9 mouse cellular contexts compared by ENCODE assay signal in the genomic region with DNA sequence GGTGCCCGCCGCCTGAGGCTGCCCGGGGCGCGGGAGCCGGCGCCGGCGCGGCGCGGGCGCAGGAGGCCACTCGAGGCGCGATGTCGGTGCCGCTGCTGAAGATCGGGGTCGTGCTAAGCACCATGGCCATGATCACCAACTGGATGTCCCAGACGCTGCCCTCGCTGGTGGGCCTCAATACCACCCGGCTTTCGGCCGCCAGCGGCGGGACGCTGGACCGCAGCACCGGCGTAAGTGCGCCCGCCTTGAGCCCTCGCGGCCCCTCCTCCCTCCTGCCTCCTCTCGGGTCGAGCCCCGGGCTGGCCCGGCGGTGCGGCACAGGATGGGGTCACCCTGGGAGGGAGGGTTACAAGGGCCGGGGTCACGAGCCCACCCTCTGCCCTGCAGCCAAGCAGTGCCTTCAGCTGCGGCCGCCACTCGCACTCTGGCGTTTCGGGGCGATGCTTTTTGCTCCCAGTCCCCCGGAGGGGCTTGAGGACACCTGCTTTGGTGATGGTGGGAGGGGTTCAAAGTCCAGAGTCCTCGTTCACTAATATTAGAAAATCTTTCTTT. TPM values are rescaled to one million over a fixed set of nuclear protein-coding genes. Genes with fewer than 3 reads are reported as not detected.
DNase-seq lines count a peak whose midpoint lies in the region; ATAC-seq lines count a peak whose summit lies in the region.
"Had no signal": no experiment of that assay in that cellular context is flagged by ENCODE, and none has a peak within 500 bp of the region (broad histone marks: within the 10 kb centered on the region; RNA-seq: fewer than 3 reads in every experiment).

No protein-coding gene starts in this region.

- peak overlapping the region; percentile 69 for H3K4me3 ChIP-seq in brown adipose tissue, adult 24 weeks (ENCODE audit: insufficient read depth, low read depth, low read length)
- H3K4me3 ChIP-seq in forebrain, embryonic 15.5 days: peak overlapping the region; percentile 57
- H3K4me3 ChIP-seq in intestine, embryonic 16.5 days (ENCODE audit: low read length): peak overlapping the region; percentile 66
- peak overlapping the region; percentile 69 for H3K4me3 ChIP-seq in midbrain, embryonic 10.5 days

- WGBS in forebrain, embryonic 15.5 days: under 1% methylated on average over 46 of the region's 51 CpGs
- WGBS in intestine, embryonic 16.5 days: under 1% methylated on average over 45 of the region's 51 CpGs
- 2% methylated on average over 51 of the region's 51 CpGs for WGBS in midbrain, embryonic 10.5 days

- no peaks in the 10 kb centered on the region for H3K36me3 ChIP-seq in forebrain, embryonic 15.5 days
- no peaks in the 10 kb centered on the region for H3K36me3 ChIP-seq in intestine, embryonic 16.5 days (ENCODE audit: control insufficient read depth, insufficient read depth, low read length)
- peaks cover 19% of the 10 kb centered on the region; the same call in 1 of the 2 replicates for H3K36me3 ChIP-seq in midbrain, embryonic 10.5 days
- H3K36me3 ChIP-seq: G1E had no signal

- no peaks in the 10 kb centered on the region for H3K27me3 ChIP-seq in forebrain, embryonic 15.5 days
- H3K27me3 ChIP-seq in intestine, embryonic 16.5 days (replicated peaks; ENCODE audit: control insufficient read depth, insufficient read depth, low read length): no peaks in the 10 kb centered on the region
- H3K27me3 ChIP-seq in midbrain, embryonic 10.5 days (ENCODE audit: low read depth, poor library complexity, severe bottlenecking): peaks cover 28% of the 10 kb centered on the region

- peak overlapping the region; percentile 60 for H3K9ac ChIP-seq in forebrain, embryonic 15.5 days (replicated peaks)
- peak overlapping the region; percentile 76 for H3K9ac ChIP-seq in intestine, embryonic 16.5 days (ENCODE audit: low read depth, low read length)

- H3K4me1 ChIP-seq in brown adipose tissue, adult 24 weeks (ENCODE audit: control insufficient read depth, insufficient read depth, insufficient read length, low read length): no peaks in the 10 kb centered on the region
- H3K4me1 ChIP-seq in forebrain, embryonic 15.5 days: peaks cover 43% of the 10 kb centered on the region
- peaks cover 19% of the 10 kb centered on the region for H3K4me1 ChIP-seq in intestine, embryonic 16.5 days (ENCODE audit: control insufficient read depth, insufficient read depth, low read length)
- H3K4me1 ChIP-seq in midbrain, embryonic 10.5 days: peaks cover 57% of the 10 kb centered on the region

- DNase-seq in kidney, adult 18-20 months: peak; percentile 16
- DNase-seq in kidney, adult 9 months: no peak
- DNase-seq in midbrain, embryonic 10.5 days (ENCODE audit: low spot score): peak; percentile 60
- no peak for DNase-seq in B cell, adult 2 months
- no peak for DNase-seq in left cerebral cortex, adult 11 months (ENCODE audit: low spot score)

- ATAC-seq in forebrain, embryonic 15.5 days (replicated peaks): no peak; the same call in 1 of the 2 replicates
- ATAC-seq in intestine, embryonic 16.5 days: peak; percentile 32

- H3K27ac ChIP-seq in brown adipose tissue, adult 24 weeks (replicated peaks; ENCODE audit: low read depth, low read length): no peak overlapping the region
- H3K27ac ChIP-seq in forebrain, embryonic 15.5 days (replicated peaks): 0 out of 2 replicates have a peak overlapping the region, but pooled peaks have one; percentile 1
- H3K27ac ChIP-seq in intestine, embryonic 16.5 days (ENCODE audit: low read length): no peak overlapping the region
- peak overlapping the region; percentile 84 for H3K27ac ChIP-seq in midbrain, embryonic 10.5 days (replicated peaks)

- H3K9me3 ChIP-seq in forebrain, embryonic 15.5 days: no peaks in the 10 kb centered on the region
- H3K9me3 ChIP-seq in intestine, embryonic 16.5 days (ENCODE audit: control insufficient read depth, low read length): no peaks in the 10 kb centered on the region
- no peaks in the 10 kb centered on the region for H3K9me3 ChIP-seq in midbrain, embryonic 10.5 days (replicated peaks)

- H3K4me2 ChIP-seq in forebrain, embryonic 15.5 days (replicated peaks): peak overlapping the region; percentile 95
- peak overlapping the region; percentile 100 for H3K4me2 ChIP-seq in intestine, embryonic 16.5 days (ENCODE audit: low read depth, low read length)

RNA-seq across cellular contexts. Expression of gene Olfm1, which starts 13.2 kb away (rescaled TPM):
- polyA plus RNA-seq in brown adipose tissue, adult 24 weeks (2012; ENCODE audit: insufficient read depth, insufficient read length, missing spikeins): 11.9 and 12.7 TPM in 2 replicates
- 225 and 234 TPM in 2 replicates for polyA plus RNA-seq in forebrain, embryonic 15.5 days (2015; fragmentation: Nextera tagmentation; extraction: Ambion mirVana)
- polyA plus RNA-seq in intestine, embryonic 16.5 days (2015; fragmentation: Nextera tagmentation; extraction: Ambion mirVana): 12.2 and 13.3 TPM in 2 replicates
- 27.8 and 42.4 TPM in 2 replicates for polyA plus RNA-seq in midbrain, embryonic 10.5 days (2016; fragmentation: Nextera tagmentation; extraction: Ambion mirVana)

Comparison
In these comparisons a context has a peak if more than half of its experiments do, and no peak if none do; other contexts are left out.
1. DNase-seq: peak in kidney, adult 18-20 months (single experiment) and midbrain, embryonic 10.5 days (single experiment); none in kidney, adult 9 months (single experiment), B cell, adult 2 months (0 of 2) and left cerebral cortex, adult 11 months (single experiment).
2. H3K27ac ChIP-seq: peak in forebrain, embryonic 15.5 days (single experiment) and midbrain, embryonic 10.5 days (single experiment); none in brown adipose tissue, adult 24 weeks (single experiment) and intestine, embryonic 16.5 days (single experiment).
3. Peak in every context shown above with its lines, with median percentiles within 50 percentile points of each other: H3K4me3 ChIP-seq.